Mouse (Mus musculus): ENCODE measurements around the gene Ap4b1. TPM values are rescaled to one million over a fixed set of nuclear protein-coding genes. Genes with fewer than 3 reads are reported as not detected.
"Not testable (repeated sequence)": the region's sequence is repeated elsewhere in the genome, so short reads cannot be mapped to it uniquely, and the experiment has no call there.

Ap4b1 gene
- polyA plus RNA-seq, 1 experiment from 2014 or later = 15.9 TPM

DNA sequence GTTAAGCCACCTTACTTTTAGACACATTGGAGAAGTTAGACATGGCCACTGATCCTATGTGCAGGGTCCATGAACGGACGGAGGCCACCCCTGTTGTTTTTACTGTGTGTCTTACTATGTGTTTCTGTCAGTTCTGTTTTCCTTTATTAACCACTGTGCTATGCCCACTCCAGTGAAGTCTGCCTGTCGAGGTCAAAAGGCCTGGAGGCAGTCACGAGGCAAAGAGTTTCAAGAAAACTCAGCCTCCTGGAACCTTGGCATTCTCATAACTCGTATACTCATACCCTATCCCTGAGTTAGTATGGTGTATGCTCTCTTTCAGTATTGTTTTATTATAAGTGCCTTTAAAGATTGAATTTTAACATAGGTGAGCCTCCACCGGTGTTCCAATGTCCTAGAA is 30.4 kb downstream of the Ap4b1 start:
- H3K4me1 ChIP-seq (ENCODE audit: control insufficient read depth, low read depth, low read length) = no peaks in the 10 kb centered on the region
- H3K27me3 ChIP-seq (ENCODE audit: control insufficient read depth, insufficient read depth, low read depth, low read length) = no peaks in the 10 kb centered on the region
- WGBS (ENCODE audit: insufficient replicate concordance) = 78% methylated on average over 6 of the region's 6 CpGs
- no peaks in the 10 kb centered on the region for H3K9me3 ChIP-seq (replicated peaks; ENCODE audit: control insufficient read depth, low read length)
- H3K4me2 ChIP-seq (ENCODE audit: low read depth, low read length) = no peak overlapping the region
- ATAC-seq (ENCODE audit: low read depth) = no peak
- H3K4me3 ChIP-seq (ENCODE audit: low read depth, low read length) = no peak overlapping the region
- no peak overlapping the region for H3K9ac ChIP-seq (ENCODE audit: low read depth, low read length)
- no peak overlapping the region for H3K27ac ChIP-seq (ENCODE audit: low read length)
- H3K36me3 ChIP-seq (ENCODE audit: control insufficient read depth, insufficient read depth) = no peaks in the 10 kb centered on the region

DNA sequence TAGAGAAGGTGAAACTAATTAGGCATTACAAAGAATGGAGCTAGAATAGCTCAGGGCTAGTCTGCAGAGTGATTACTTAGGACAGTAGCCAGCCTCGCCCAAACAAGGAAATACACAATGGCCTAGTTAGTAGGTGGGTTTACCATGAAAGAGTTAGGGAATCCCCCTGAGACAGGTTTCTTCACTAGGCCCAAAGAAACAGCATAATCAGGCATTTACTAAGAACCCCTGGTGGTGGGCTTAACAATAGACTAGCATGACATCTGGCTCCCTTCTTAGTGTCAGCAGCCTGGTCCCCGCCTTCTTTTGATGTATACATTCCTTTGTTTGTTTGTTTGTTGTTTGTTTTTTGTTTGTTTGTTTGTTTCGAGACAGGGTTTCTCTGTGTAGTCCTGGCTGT is 30.9 kb downstream of the Ap4b1 start:
- 66% methylated on average over 3 of the region's 3 CpGs for WGBS (ENCODE audit: insufficient replicate concordance)
- not testable (repeated sequence) for H3K4me3 ChIP-seq (ENCODE audit: low read depth, low read length); H3K4me2 ChIP-seq (ENCODE audit: low read depth, low read length); H3K9me3 ChIP-seq (replicated peaks; ENCODE audit: control insufficient read depth, low read length); H3K4me1 ChIP-seq (ENCODE audit: control insufficient read depth, low read depth, low read length); H3K27me3 ChIP-seq (ENCODE audit: control insufficient read depth, insufficient read depth, low read depth, low read length); H3K9ac ChIP-seq (ENCODE audit: low read depth, low read length); ATAC-seq (ENCODE audit: low read depth); H3K27ac ChIP-seq (ENCODE audit: low read length); H3K36me3 ChIP-seq (ENCODE audit: control insufficient read depth, insufficient read depth)

DNA sequence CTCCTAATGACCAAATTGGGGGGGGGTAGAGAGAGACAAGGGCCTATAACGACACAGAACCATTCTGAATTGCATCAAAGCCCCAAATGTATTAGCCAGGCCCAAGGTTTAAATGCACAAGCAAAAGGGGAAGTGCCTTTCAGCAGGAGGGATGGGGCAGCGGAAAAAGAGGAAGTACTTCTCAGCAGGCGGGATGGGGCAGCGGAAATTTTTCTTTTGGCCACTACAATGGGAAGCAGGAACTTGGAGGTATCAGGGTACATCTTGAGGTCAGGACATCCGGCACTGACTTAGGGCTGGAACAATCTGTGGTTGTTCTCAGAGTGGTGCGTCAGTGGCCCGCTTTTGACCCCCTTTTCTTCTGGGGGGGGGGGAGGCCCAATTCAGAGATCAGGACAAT is 31.6 kb downstream of the Ap4b1 start:
- H3K4me2 ChIP-seq (ENCODE audit: low read depth, low read length); H3K4me3 ChIP-seq (ENCODE audit: low read depth, low read length); H3K9ac ChIP-seq (ENCODE audit: low read depth, low read length); H3K9me3 ChIP-seq (replicated peaks; ENCODE audit: control insufficient read depth, low read length); H3K27ac ChIP-seq (ENCODE audit: low read length); ATAC-seq (ENCODE audit: low read depth); H3K36me3 ChIP-seq (ENCODE audit: control insufficient read depth, insufficient read depth); H3K27me3 ChIP-seq (ENCODE audit: control insufficient read depth, insufficient read depth, low read depth, low read length); H3K4me1 ChIP-seq (ENCODE audit: control insufficient read depth, low read depth, low read length): not testable (repeated sequence)
- WGBS (ENCODE audit: insufficient replicate concordance) = 56% methylated on average over 6 of the region's 7 CpGs

DNA sequence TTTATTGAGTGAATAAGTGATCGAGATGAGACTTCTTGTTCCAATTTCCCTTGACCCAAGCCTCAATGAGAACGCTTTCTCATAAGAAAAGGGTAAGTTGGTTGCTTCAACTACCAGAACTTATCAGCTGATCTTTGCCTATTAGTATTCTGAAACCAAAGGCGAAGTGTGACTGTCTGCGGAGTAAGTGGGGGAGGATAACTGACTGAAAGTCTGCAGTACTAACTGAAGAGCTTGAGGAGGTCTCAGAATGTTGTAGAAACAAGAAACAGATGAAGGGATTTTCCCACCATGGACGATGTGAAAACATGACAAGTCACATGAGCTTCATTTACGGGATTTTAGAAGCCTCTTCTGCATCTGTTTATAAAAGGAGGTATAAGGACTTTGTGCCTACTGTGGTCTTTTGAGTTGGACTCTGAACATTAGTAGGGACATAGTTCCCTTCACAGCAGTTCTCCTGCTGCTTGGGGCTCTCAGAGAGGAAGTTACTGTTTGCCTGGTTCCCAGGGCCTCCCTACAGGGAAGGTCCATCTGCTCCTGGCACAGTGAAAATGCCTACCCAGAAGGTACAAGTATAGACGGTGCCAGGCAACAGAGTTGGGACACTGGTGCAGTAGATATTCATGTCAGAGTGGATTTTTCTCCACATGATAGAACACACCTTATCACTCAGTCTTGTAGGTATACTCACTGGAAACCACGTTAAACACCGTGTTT is 41.5 kb downstream of the Ap4b1 start:
- no peaks in the 10 kb centered on the region; the same call in 1 of the 2 replicates for H3K4me1 ChIP-seq (ENCODE audit: control insufficient read depth, low read depth, low read length)
- H3K4me2 ChIP-seq (ENCODE audit: low read depth, low read length) = no peak overlapping the region
- no peaks in the 10 kb centered on the region for H3K36me3 ChIP-seq (ENCODE audit: control insufficient read depth, insufficient read depth)
- no peaks in the 10 kb centered on the region for H3K9me3 ChIP-seq (replicated peaks; ENCODE audit: control insufficient read depth, low read length)
- 49% methylated on average over 9 of the region's 9 CpGs for WGBS (ENCODE audit: insufficient replicate concordance)
- no peak overlapping the region for H3K27ac ChIP-seq (ENCODE audit: low read length)
- no peak for ATAC-seq (ENCODE audit: low read depth)
- no peak overlapping the region for H3K4me3 ChIP-seq (ENCODE audit: low read depth, low read length)
- no peak overlapping the region for H3K9ac ChIP-seq (ENCODE audit: low read depth, low read length)
- H3K27me3 ChIP-seq (ENCODE audit: control insufficient read depth, insufficient read depth, low read depth, low read length) = no peaks in the 10 kb centered on the region

DNA sequence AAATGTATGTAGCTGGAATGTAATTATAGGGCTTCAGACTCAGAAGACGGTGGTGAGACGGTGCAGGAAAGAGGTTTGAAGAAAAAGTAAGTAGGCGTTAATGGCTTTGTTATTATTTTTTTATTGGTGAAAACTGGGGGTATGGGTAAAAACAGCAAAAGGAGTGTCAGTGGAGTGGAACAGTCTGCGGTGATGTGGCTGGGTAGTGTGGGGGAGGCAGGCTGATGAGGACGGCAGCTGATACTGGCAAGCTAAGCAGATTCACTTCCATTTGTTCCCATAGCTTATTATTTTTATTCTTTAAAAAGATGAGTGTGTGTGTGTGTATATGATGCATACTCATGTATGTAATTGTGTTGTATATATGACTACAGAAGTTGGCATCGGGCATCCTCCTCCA is 42.2 kb downstream of the Ap4b1 start:
- no peaks in the 10 kb centered on the region for H3K27me3 ChIP-seq (ENCODE audit: control insufficient read depth, insufficient read depth, low read depth, low read length)
- H3K27ac ChIP-seq (ENCODE audit: low read length) = no peak overlapping the region
- 78% methylated on average over 6 of the region's 6 CpGs for WGBS (ENCODE audit: insufficient replicate concordance)
- no peaks in the 10 kb centered on the region; the same call in 1 of the 2 replicates for H3K4me1 ChIP-seq (ENCODE audit: control insufficient read depth, low read depth, low read length)
- ATAC-seq (ENCODE audit: low read depth) = no peak
- no peak overlapping the region for H3K9ac ChIP-seq (ENCODE audit: low read depth, low read length)
- H3K4me3 ChIP-seq (ENCODE audit: low read depth, low read length) = no peak overlapping the region
- H3K9me3 ChIP-seq (replicated peaks; ENCODE audit: control insufficient read depth, low read length) = no peaks in the 10 kb centered on the region
- H3K4me2 ChIP-seq (ENCODE audit: low read depth, low read length) = no peak overlapping the region
- no peaks in the 10 kb centered on the region for H3K36me3 ChIP-seq (ENCODE audit: control insufficient read depth, insufficient read depth)

DNA sequence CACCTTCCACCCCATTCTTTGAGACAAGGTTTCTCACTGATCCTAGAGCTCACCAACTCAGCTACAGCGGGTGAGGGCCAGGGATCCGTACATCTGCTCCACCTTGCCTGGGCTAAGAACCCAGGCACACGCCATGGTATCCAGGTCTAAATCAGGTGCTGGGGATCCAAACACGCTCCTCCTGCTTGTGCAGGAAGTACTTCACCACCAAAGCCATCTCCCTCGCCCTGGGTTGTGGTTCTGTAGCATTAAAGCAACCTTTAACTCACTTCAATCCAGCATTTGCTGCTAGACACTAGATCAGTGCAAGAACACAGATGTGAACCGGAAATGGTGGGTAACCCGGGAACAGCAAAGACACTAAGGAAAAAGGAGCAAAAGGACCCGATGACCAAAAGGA is 42.6 kb downstream of the Ap4b1 start:
- Histone ChIP-seq H3K36me3 (ENCODE audit: control insufficient read depth, insufficient read depth) (no peaks in the 10 kb centered on the region), H3K4me2 (ENCODE audit: low read depth, low read length) (no peak overlapping the region), H3K4me1 (ENCODE audit: control insufficient read depth, low read depth, low read length) (no peaks in the 10 kb centered on the region; the same call in 1 of the 2 replicates), H3K27me3 (ENCODE audit: control insufficient read depth, insufficient read depth, low read depth, low read length) (no peaks in the 10 kb centered on the region), H3K4me3 (ENCODE audit: low read depth, low read length) (no peak overlapping the region), H3K9ac (ENCODE audit: low read depth, low read length) (no peak overlapping the region), H3K27ac (ENCODE audit: low read length) (no peak overlapping the region), H3K9me3 (replicated peaks; ENCODE audit: control insufficient read depth, low read length) (no peaks in the 10 kb centered on the region)
- ATAC-seq (ENCODE audit: low read depth) = no peak
- 70% methylated on average over 8 of the region's 8 CpGs for WGBS (ENCODE audit: insufficient replicate concordance)

DNA sequence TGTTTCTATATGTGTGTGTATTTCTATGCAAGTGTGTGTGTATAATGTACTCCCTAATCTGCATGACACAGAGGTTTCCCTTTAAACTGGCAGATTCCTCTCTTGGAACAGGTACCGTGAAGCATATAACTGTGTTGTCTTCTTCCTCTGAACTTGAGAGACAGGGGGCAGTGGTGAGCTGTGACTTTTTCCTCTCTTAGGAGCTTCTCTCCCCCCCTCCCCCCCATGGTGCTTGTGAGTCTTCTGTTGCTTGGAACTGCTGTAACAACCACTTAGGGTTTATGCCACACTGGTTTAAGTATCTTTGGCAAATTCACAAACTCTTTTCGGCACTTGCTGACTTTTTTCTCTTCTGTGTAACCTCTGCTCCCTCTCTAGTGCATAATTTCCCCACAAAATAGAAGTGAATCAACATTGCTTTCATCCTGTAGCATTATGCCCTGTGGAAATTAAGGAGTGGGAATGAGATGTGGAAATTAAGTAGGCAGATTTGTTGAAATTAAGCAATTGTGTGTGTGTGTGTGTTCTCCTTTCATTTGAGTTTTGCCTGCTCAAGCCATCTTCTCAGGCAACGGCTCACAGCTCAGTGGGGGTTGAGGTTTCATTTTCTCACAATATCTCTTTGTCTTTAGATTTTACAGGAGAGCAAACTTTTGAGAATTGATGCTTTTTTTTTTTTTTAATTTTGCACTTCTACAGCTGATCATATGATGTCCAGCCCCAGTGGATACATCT is 43.4 kb downstream of the Ap4b1 start:
- Histone ChIP-seq H3K9ac (ENCODE audit: low read depth, low read length) (no peak overlapping the region), H3K4me1 (ENCODE audit: control insufficient read depth, low read depth, low read length) (no peaks in the 10 kb centered on the region; the same call in 1 of the 2 replicates), H3K4me3 (ENCODE audit: low read depth, low read length) (no peak overlapping the region), H3K4me2 (ENCODE audit: low read depth, low read length) (no peak overlapping the region), H3K27me3 (ENCODE audit: control insufficient read depth, insufficient read depth, low read depth, low read length) (no peaks in the 10 kb centered on the region), H3K9me3 (replicated peaks; ENCODE audit: control insufficient read depth, low read length) (no peaks in the 10 kb centered on the region), H3K36me3 (ENCODE audit: control insufficient read depth, insufficient read depth) (no peaks in the 10 kb centered on the region), H3K27ac (ENCODE audit: low read length) (no peak overlapping the region)
- 66% methylated on average over 3 of the region's 3 CpGs for WGBS (ENCODE audit: insufficient replicate concordance)
- ATAC-seq (ENCODE audit: low read depth) = no peak

DNA sequence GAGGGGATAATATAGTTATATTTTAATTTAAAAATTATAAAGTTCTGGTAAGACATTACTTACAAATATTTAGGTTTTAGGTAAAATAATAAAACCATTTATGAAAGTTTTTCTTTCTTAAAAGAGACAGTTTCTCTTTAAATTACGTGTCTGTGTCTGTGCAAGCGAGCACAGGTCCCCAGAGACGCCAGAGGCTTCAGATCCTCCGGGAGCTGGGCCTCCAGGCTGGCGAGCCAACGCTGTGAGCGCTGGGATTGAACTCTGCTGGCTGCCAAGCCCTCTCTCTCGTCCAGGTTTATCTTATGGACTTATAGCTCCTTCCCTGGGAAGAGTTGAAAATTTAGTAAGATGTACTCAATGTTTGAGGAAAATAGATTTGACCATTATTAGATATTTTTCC is 44.5 kb downstream of the Ap4b1 start:
- no peak for ATAC-seq (ENCODE audit: low read depth)
- WGBS (ENCODE audit: insufficient replicate concordance) = 74% methylated on average over 8 of the region's 8 CpGs
- no peaks in the 10 kb centered on the region; the same call in 1 of the 2 replicates for H3K4me1 ChIP-seq (ENCODE audit: control insufficient read depth, low read depth, low read length)

More for the DNA sequence above, 44.5 kb downstream of the Ap4b1 start:
- Histone ChIP-seq H3K9ac (ENCODE audit: low read depth, low read length) (no peak overlapping the region), H3K4me2 (ENCODE audit: low read depth, low read length) (no peak overlapping the region), H3K27me3 (ENCODE audit: control insufficient read depth, insufficient read depth, low read depth, low read length) (no peaks in the 10 kb centered on the region), H3K4me3 (ENCODE audit: low read depth, low read length) (no peak overlapping the region), H3K36me3 (ENCODE audit: control insufficient read depth, insufficient read depth) (no peaks in the 10 kb centered on the region), H3K9me3 (replicated peaks; ENCODE audit: control insufficient read depth, low read length) (no peaks in the 10 kb centered on the region), H3K27ac (ENCODE audit: low read length) (no peak overlapping the region)
